Mouse (Mus musculus): ENCODE data around the gene Gm20388.

Gene Gm20388

GRCm38 (mm10) chr8:122700628-122701027 lies 2790.0 kb downstream of the Gm20388 start:
- DNase-seq (ENCODE audit: low spot score) = no peak

- no peak for DNase-seq (ENCODE audit: low spot score)
Observed at GRCm38 (mm10) chr8:122701441-122702185, 2791.0 kb downstream of the Gm20388 start.

GRCm38 (mm10) chr8:122702301-122702941 lies 2791.8 kb downstream of the Gm20388 start:
- no peak for DNase-seq (ENCODE audit: low spot score)

- no peak for DNase-seq (ENCODE audit: low spot score)
Observed at GRCm38 (mm10) chr8:122702957-122703356, 2792.3 kb downstream of the Gm20388 start.

GRCm38 (mm10) chr8:122704612-122705011 lies 2794.0 kb downstream of the Gm20388 start:
- DNase-seq (ENCODE audit: low spot score) = no peak

GRCm38 (mm10) chr8:122705901-122706561 lies 2795.4 kb downstream of the Gm20388 start:
- no peak for DNase-seq (ENCODE audit: low spot score)

GRCm38 (mm10) chr8:122707184-122707583 lies 2796.5 kb downstream of the Gm20388 start:
- DNase-seq (ENCODE audit: low spot score) = no peak

- DNase-seq (ENCODE audit: low spot score) = peak; percentile 26
Observed at GRCm38 (mm10) chr8:122709340-122710111, 2798.9 kb downstream of the Gm20388 start.

GRCm38 (mm10) chr8:122711480-122711879 lies 2800.8 kb downstream of the Gm20388 start:
- DNase-seq (ENCODE audit: low spot score) = no peak

- no peak for DNase-seq (ENCODE audit: low spot score)
Observed at GRCm38 (mm10) chr8:122711891-122712365, 2801.3 kb downstream of the Gm20388 start.

GRCm38 (mm10) chr8:122712411-122713156 lies 2801.9 kb downstream of the Gm20388 start:
- DNase-seq (ENCODE audit: low spot score) = no peak

- DNase-seq (ENCODE audit: low spot score) = no peak
Observed at GRCm38 (mm10) chr8:122713157-122713518, 2802.5 kb downstream of the Gm20388 start.

GRCm38 (mm10) chr8:122716566-122716965 lies 2805.9 kb downstream of the Gm20388 start:
- DNase-seq (ENCODE audit: low spot score) = no peak

GRCm38 (mm10) chr8:122717869-122718509 lies 2807.3 kb downstream of the Gm20388 start:
- DNase-seq (ENCODE audit: low spot score) = no peak

- no peak for DNase-seq (ENCODE audit: low spot score)
Observed at GRCm38 (mm10) chr8:122718711-122719499, 2808.3 kb downstream of the Gm20388 start.

GRCm38 (mm10) chr8:122719500-122720065 lies 2808.9 kb downstream of the Gm20388 start:
- DNase-seq (ENCODE audit: low spot score) = peak; percentile 56

GRCm38 (mm10) chr8:122720070-122720729 lies 2809.6 kb downstream of the Gm20388 start:
- peak; percentile 47 for DNase-seq (ENCODE audit: low spot score)

- DNase-seq (ENCODE audit: low spot score) = no peak
Observed at GRCm38 (mm10) chr8:122720811-122721640, 2810.4 kb downstream of the Gm20388 start.
